Mouse (Mus musculus) C2C12 (cell line): ENCODE data around the gene Spats2l. TPM values are rescaled to one million over a fixed set of nuclear protein-coding genes. Genes with fewer than 3 reads are reported as not detected.

Experiments used
- H3K27me3 ChIP-seq: one replicate; pipeline ENCODE4 v1.6.1; 2011; ENCODE audit not compliant: control insufficient read depth, insufficient read depth, insufficient read length
- H3K36me3 ChIP-seq: one replicate; pipeline ENCODE4 v1.6.1; 2011; ENCODE audit not compliant: control insufficient read depth, insufficient read depth
- H3K4me3 ChIP-seq: one replicate; pipeline ENCODE4 v1.5.1; 2011; ENCODE audit warnings: mild to moderate bottlenecking, control low read depth; ENCODE audit not compliant: poor library complexity, insufficient read depth, severe bottlenecking
- H3K79me2 ChIP-seq: one replicate; pipeline ENCODE4 v1.6.1; 2011; ENCODE audit not compliant: control insufficient read depth, insufficient read depth
- H3K79me3 ChIP-seq: one replicate; pipeline ENCODE4 v1.6.1; 2011; ENCODE audit warnings: low read depth, control low read depth
- H3ac ChIP-seq: one replicate; pipeline ENCODE3; 2011; ENCODE audit warnings: low read depth; ENCODE audit not compliant: control insufficient read depth, insufficient read length
- CEBPB ChIP-seq: IDR thresholded peaks from one replicate; pipeline ENCODE4 v1.6.1; 2011; ENCODE audit warnings: low read depth, mild to moderate bottlenecking, control low read depth, moderate library complexity
- CTCF ChIP-seq: IDR thresholded peaks from one replicate; pipeline ENCODE4 v1.5.1; 2011; ENCODE audit not compliant: control insufficient read depth, insufficient read depth, insufficient read length
- FOSL1 ChIP-seq: IDR thresholded peaks from one replicate; pipeline ENCODE4 v1.8.0; 2011; ENCODE audit warnings: mild to moderate bottlenecking, low read length; ENCODE audit not compliant: poor library complexity, insufficient read depth, severe bottlenecking
- MAX ChIP-seq: IDR thresholded peaks from one replicate; pipeline ENCODE4 v1.6.1; 2011; ENCODE audit warnings: mild to moderate bottlenecking, control low read depth
- MYOD1 ChIP-seq: IDR thresholded peaks from one replicate; pipeline ENCODE4 v1.6.1; 2011; ENCODE audit warnings: low read depth; ENCODE audit not compliant: control insufficient read depth, insufficient read length
- MYOG ChIP-seq: IDR thresholded peaks from one replicate; pipeline ENCODE4 v1.6.1; 2011; ENCODE audit not compliant: control insufficient read depth, insufficient read length; ENCODE audit errors: extremely low read depth
- USF1 ChIP-seq: IDR thresholded peaks from one replicate; pipeline ENCODE4 v1.6.1; 2011; ENCODE audit warnings: low read depth, mild to moderate bottlenecking, control low read depth, moderate library complexity
- polyA plus RNA-seq: library from polyadenylated mRNA; unstranded; fragments of >200 nt; fragmentation: generic; extraction: Trizol; gene quantifications from one replicate; pipeline ENCODE4 v1.2.1, GENCODE M21; 2012; ENCODE audit warnings: missing spikeins

Spats2l gene
- polyA plus RNA-seq, 1 experiment: 0.57 TPM

GRCm38 (mm10) chr1:57849087-57849486, 75.1 kb downstream of the Spats2l start:
- Histone ChIP-seq H3K27me3 (no peaks in the 10 kb centered on the region), H3K36me3 (no peaks in the 10 kb centered on the region), H3K4me3 (no peak overlapping the region), H3K79me2 (no peaks in the 10 kb centered on the region), H3K79me3 (no peaks in the 10 kb centered on the region), H3ac (no peak overlapping the region)
- TF ChIP-seq CEBPB (no peak), FOSL1 (no peak), CTCF (no peak), MYOD1 (no peak), MYOG (no peak), MAX (no peak), USF1 (no peak)

GRCm38 (mm10) chr1:57849916-57850315, 76.0 kb downstream of the Spats2l start:
- no peaks in the 10 kb centered on the region for H3K79me2 ChIP-seq
- no peak overlapping the region for H3K4me3 ChIP-seq
- no peaks in the 10 kb centered on the region for H3K27me3 ChIP-seq
- TF ChIP-seq MAX (no peak), CTCF (no peak), CEBPB (no peak), MYOG (no peak), FOSL1 (no peak), USF1 (no peak), MYOD1 (no peak)
- H3ac ChIP-seq: no peak overlapping the region
- no peaks in the 10 kb centered on the region for H3K79me3 ChIP-seq
- H3K36me3 ChIP-seq: no peaks in the 10 kb centered on the region

- Histone ChIP-seq H3K79me3 (no peaks in the 10 kb centered on the region), H3K79me2 (no peaks in the 10 kb centered on the region), H3K27me3 (no peaks in the 10 kb centered on the region), H3ac (no peak overlapping the region), H3K4me3 (no peak overlapping the region), H3K36me3 (no peaks in the 10 kb centered on the region)
- TF ChIP-seq USF1: no peak
These were observed 77.9 kb downstream of the Spats2l start for GRCm38 (mm10) chr1:57851871-57852270.

GRCm38 (mm10) chr1:57852562-57853271, 78.8 kb downstream of the Spats2l start:
- Histone ChIP-seq H3ac (no peak overlapping the region), H3K79me2 (no peaks in the 10 kb centered on the region)
- TF ChIP-seq MAX (no peak), MYOD1 (no peak), MYOG (no peak), FOSL1 (no peak), USF1 (no peak), CTCF (no peak), CEBPB (no peak)

GRCm38 (mm10) chr1:57857799-57858198, 83.8 kb downstream of the Spats2l start:
- TF ChIP-seq USF1 (no peak), MYOG (no peak), CEBPB (no peak), CTCF (no peak), MAX (no peak), FOSL1 (no peak), MYOD1 (no peak)
- Histone ChIP-seq H3K36me3 (no peaks in the 10 kb centered on the region), H3K4me3 (no peak overlapping the region), H3K79me3 (no peaks in the 10 kb centered on the region), H3K27me3 (no peaks in the 10 kb centered on the region), H3K79me2 (no peaks in the 10 kb centered on the region), H3ac (no peak overlapping the region)

More at GRCm38 (mm10) chr1:57852562-57853271, 78.8 kb downstream of the Spats2l start:
- no peaks in the 10 kb centered on the region for H3K36me3 ChIP-seq
- H3K27me3 ChIP-seq: no peaks in the 10 kb centered on the region
- H3K4me3 ChIP-seq: no peak overlapping the region
- no peaks in the 10 kb centered on the region for H3K79me3 ChIP-seq

GRCm38 (mm10) chr1:57862024-57862423, 88.1 kb downstream of the Spats2l start:
- no peak overlapping the region for H3K4me3 ChIP-seq
- H3K27me3 ChIP-seq: no peaks in the 10 kb centered on the region
- H3K79me2 ChIP-seq: no peaks in the 10 kb centered on the region
- no peaks in the 10 kb centered on the region for H3K36me3 ChIP-seq
- no peak for TF ChIP-seq MAX
- no peak overlapping the region for H3ac ChIP-seq
- no peaks in the 10 kb centered on the region for H3K79me3 ChIP-seq
